Mouse (Mus musculus): ENCODE measurements around the gene Atg16l1. TPM values are rescaled to one million over a fixed set of nuclear protein-coding genes. Genes with fewer than 3 reads are reported as not detected.
A peak's percentile ranks its signal among the peaks of the same experiment; 100 is the strongest.

The Atg16l1 gene
- polyA plus RNA-seq, 1 experiment from 2014 or later = 14.6 TPM

DNA sequence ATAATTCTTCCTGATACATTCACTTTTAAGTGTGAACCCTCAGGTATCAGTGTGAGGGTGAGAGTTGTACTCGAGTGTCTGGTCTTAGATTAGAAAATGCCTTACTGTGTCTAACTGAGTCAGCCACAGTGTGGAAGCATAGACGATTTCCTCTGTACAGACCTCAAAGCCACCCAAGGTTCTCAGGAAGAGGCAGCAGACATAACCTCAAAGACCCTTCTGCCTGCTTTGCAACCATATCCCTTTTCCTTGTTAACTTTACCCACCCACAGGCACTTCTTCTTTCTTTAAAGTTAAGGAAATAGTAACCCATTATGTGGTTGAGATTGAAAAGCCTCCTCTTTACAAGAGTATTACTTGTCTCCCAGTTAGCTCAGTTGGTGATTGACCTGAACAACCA is 10.1 kb downstream of the Atg16l1 start:
- 87% methylated on average over 2 of the region's 2 CpGs for WGBS
- DNase-seq (ENCODE audit: low spot score) = no peak

GRCm38 (mm10) chr1:87766233-87766632 is 10.6 kb downstream of the Atg16l1 start:
- ATAC-seq (ENCODE audit: low FRiP score, low TSS enrichment) = no peak
- H3K4me2 ChIP-seq (replicated peaks; ENCODE audit: low read depth) = no peak overlapping the region
- TF ChIP-seq EP300 (optimal IDR thresholded peaks at IDR 0.05) (no peak), CTCF (IDR thresholded peaks at IDR 0.05; ENCODE audit: low read depth) (peak; percentile 80)
- peaks cover 45% of the 10 kb centered on the region for H3K36me3 ChIP-seq (ENCODE audit: control insufficient read depth, insufficient read depth, low read length)
- H3K4me3 ChIP-seq (ENCODE audit: low read depth, low read length) = no peak overlapping the region
- peak; percentile 40 for DNase-seq (ENCODE audit: low spot score)
- H3K9ac ChIP-seq (ENCODE audit: low read length) = no peak overlapping the region
- H3K9me3 ChIP-seq (ENCODE audit: control insufficient read depth, low read length) = no peaks in the 10 kb centered on the region
- no peaks in the 10 kb centered on the region for H3K27me3 ChIP-seq (ENCODE audit: control insufficient read depth, insufficient read depth, low read length)
- H3K27ac ChIP-seq (replicated peaks) = no peak overlapping the region
- H3K4me1 ChIP-seq (replicated peaks; ENCODE audit: control insufficient read depth, insufficient read depth) = no peaks in the 10 kb centered on the region
- 85% methylated on average over 3 of the region's 3 CpGs for WGBS

More for the DNA sequence above, 10.1 kb downstream of the Atg16l1 start:
- Histone ChIP-seq H3K27me3 (ENCODE audit: control insufficient read depth, insufficient read depth, low read length) (no peaks in the 10 kb centered on the region), H3K4me2 (replicated peaks; ENCODE audit: low read depth) (no peak overlapping the region), H3K9me3 (ENCODE audit: control insufficient read depth, low read length) (no peaks in the 10 kb centered on the region), H3K27ac (replicated peaks) (no peak overlapping the region), H3K9ac (ENCODE audit: low read length) (no peak overlapping the region), H3K4me1 (replicated peaks; ENCODE audit: control insufficient read depth, insufficient read depth) (no peaks in the 10 kb centered on the region), H3K4me3 (ENCODE audit: low read depth, low read length) (no peak overlapping the region), H3K36me3 (ENCODE audit: control insufficient read depth, insufficient read depth, low read length) (peaks cover 41% of the 10 kb centered on the region)
- no peak for ATAC-seq (ENCODE audit: low FRiP score, low TSS enrichment)
- TF ChIP-seq CTCF (IDR thresholded peaks at IDR 0.05; ENCODE audit: low read depth) (no peak), EP300 (optimal IDR thresholded peaks at IDR 0.05) (no peak)

DNA sequence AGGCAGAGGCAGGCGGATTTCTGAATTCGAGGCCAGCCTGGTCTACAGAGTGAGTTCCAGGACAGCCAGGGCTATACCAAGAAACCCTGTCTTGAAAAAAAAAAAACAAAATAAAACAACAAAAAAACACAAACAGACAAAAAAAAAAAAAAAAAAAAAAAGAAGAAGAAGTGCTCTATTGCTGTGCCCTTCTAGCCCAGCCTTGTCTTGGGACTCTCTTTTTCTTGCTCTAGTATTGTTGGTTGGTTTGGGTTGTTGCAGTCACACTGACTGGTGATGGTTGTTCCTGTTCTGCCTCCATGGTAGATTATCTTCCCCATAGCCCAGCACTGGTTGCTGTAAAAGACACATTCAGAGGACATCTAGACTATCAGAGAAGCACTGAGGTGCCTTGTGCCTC is 13.6 kb downstream of the Atg16l1 start:
- no peaks in the 10 kb centered on the region for H3K9me3 ChIP-seq (ENCODE audit: control insufficient read depth, low read length)
- no peak overlapping the region for H3K4me2 ChIP-seq (replicated peaks; ENCODE audit: low read depth)
- peaks cover 45% of the 10 kb centered on the region for H3K36me3 ChIP-seq (ENCODE audit: control insufficient read depth, insufficient read depth, low read length)
- 97% methylated on average over 2 of the region's 2 CpGs for WGBS
- no peaks in the 10 kb centered on the region for H3K27me3 ChIP-seq (ENCODE audit: control insufficient read depth, insufficient read depth, low read length)
- DNase-seq (ENCODE audit: low spot score) = no peak
- H3K9ac ChIP-seq (ENCODE audit: low read length) = no peak overlapping the region
- no peak overlapping the region for H3K4me3 ChIP-seq (ENCODE audit: low read depth, low read length)
- ATAC-seq (ENCODE audit: low FRiP score, low TSS enrichment) = no peak
- H3K27ac ChIP-seq (replicated peaks) = no peak overlapping the region
- H3K4me1 ChIP-seq (replicated peaks; ENCODE audit: control insufficient read depth, insufficient read depth) = no peaks in the 10 kb centered on the region
- TF ChIP-seq EP300 (optimal IDR thresholded peaks at IDR 0.05) = no peak
- TF ChIP-seq CTCF (IDR thresholded peaks at IDR 0.05; ENCODE audit: low read depth) = no peak

- no peak overlapping the region for H3K4me3 ChIP-seq (ENCODE audit: low read depth, low read length)
- peaks cover 42% of the 10 kb centered on the region for H3K36me3 ChIP-seq (ENCODE audit: control insufficient read depth, insufficient read depth, low read length)
Measured at GRCm38 (mm10) chr1:87770486-87770885, 14.8 kb downstream of the Atg16l1 start.

GRCm38 (mm10) chr1:87771724-87772123 is 16.1 kb downstream of the Atg16l1 start:
- DNase-seq (ENCODE audit: low spot score) (no peak), ATAC-seq (ENCODE audit: low FRiP score, low TSS enrichment) (no peak)
- H3K27me3 ChIP-seq (ENCODE audit: control insufficient read depth, insufficient read depth, low read length) = no peaks in the 10 kb centered on the region
- H3K27ac ChIP-seq (replicated peaks) = no peak overlapping the region
- no peak overlapping the region for H3K4me3 ChIP-seq (ENCODE audit: low read depth, low read length)
- H3K9ac ChIP-seq (ENCODE audit: low read length) = no peak overlapping the region
- 94% methylated on average over 3 of the region's 3 CpGs for WGBS
- TF ChIP-seq EP300 (optimal IDR thresholded peaks at IDR 0.05) (no peak), CTCF (IDR thresholded peaks at IDR 0.05; ENCODE audit: low read depth) (no peak)
- no peaks in the 10 kb centered on the region for H3K4me1 ChIP-seq (replicated peaks; ENCODE audit: control insufficient read depth, insufficient read depth)
- no peak overlapping the region for H3K4me2 ChIP-seq (replicated peaks; ENCODE audit: low read depth)
- peaks cover 43% of the 10 kb centered on the region for H3K36me3 ChIP-seq (ENCODE audit: control insufficient read depth, insufficient read depth, low read length)
- no peaks in the 10 kb centered on the region for H3K9me3 ChIP-seq (ENCODE audit: control insufficient read depth, low read length)

More at GRCm38 (mm10) chr1:87770486-87770885, 14.8 kb downstream of the Atg16l1 start:
- Histone ChIP-seq H3K9ac (ENCODE audit: low read length) (no peak overlapping the region), H3K4me1 (replicated peaks; ENCODE audit: control insufficient read depth, insufficient read depth) (no peaks in the 10 kb centered on the region), H3K27ac (replicated peaks) (no peak overlapping the region), H3K9me3 (ENCODE audit: control insufficient read depth, low read length) (no peaks in the 10 kb centered on the region), H3K4me2 (replicated peaks; ENCODE audit: low read depth) (no peak overlapping the region), H3K27me3 (ENCODE audit: control insufficient read depth, insufficient read depth, low read length) (no peaks in the 10 kb centered on the region)
- TF ChIP-seq EP300 (optimal IDR thresholded peaks at IDR 0.05) = no peak
- no peak for TF ChIP-seq CTCF (IDR thresholded peaks at IDR 0.05; ENCODE audit: low read depth)
- WGBS = 91% methylated on average over 3 of the region's 3 CpGs
- ATAC-seq (ENCODE audit: low FRiP score, low TSS enrichment) (no peak), DNase-seq (ENCODE audit: low spot score) (no peak)

GRCm38 (mm10) chr1:87773336-87773735 is 17.7 kb downstream of the Atg16l1 start:
- H3K4me3 ChIP-seq (ENCODE audit: low read depth, low read length) = no peak overlapping the region
- 52% methylated on average over 2 of the region's 2 CpGs for WGBS
- no peak overlapping the region for H3K9ac ChIP-seq (ENCODE audit: low read length)
- TF ChIP-seq CTCF (IDR thresholded peaks at IDR 0.05; ENCODE audit: low read depth) (no peak), EP300 (optimal IDR thresholded peaks at IDR 0.05) (no peak)
- no peak overlapping the region for H3K4me2 ChIP-seq (replicated peaks; ENCODE audit: low read depth)
- peak; percentile 88 for ATAC-seq (ENCODE audit: low FRiP score, low TSS enrichment)
- peaks cover 43% of the 10 kb centered on the region for H3K36me3 ChIP-seq (ENCODE audit: control insufficient read depth, insufficient read depth, low read length)
- H3K4me1 ChIP-seq (replicated peaks; ENCODE audit: control insufficient read depth, insufficient read depth) = no peaks in the 10 kb centered on the region
- peak; percentile 25 for DNase-seq (ENCODE audit: low spot score)
- H3K9me3 ChIP-seq (ENCODE audit: control insufficient read depth, low read length) = no peaks in the 10 kb centered on the region
- no peaks in the 10 kb centered on the region for H3K27me3 ChIP-seq (ENCODE audit: control insufficient read depth, insufficient read depth, low read length)
- peak overlapping the region; percentile 65 for H3K27ac ChIP-seq (replicated peaks)
